Mouse (Mus musculus): ENCODE results near the gene Hexdc.

The Hexdc gene

GRCm38 (mm10) chr11:121228129-121229017 lies 24.1 kb downstream of the Hexdc start:
- peak; percentile 57 for DNase-seq

GRCm38 (mm10) chr11:121229018-121229439 lies 24.8 kb downstream of the Hexdc start, which contains the start of gene Cybc1:
TSS of gene Cybc1 (minus strand) at chr11:121229322.
- DNase-seq: peak; percentile 92

DNA sequence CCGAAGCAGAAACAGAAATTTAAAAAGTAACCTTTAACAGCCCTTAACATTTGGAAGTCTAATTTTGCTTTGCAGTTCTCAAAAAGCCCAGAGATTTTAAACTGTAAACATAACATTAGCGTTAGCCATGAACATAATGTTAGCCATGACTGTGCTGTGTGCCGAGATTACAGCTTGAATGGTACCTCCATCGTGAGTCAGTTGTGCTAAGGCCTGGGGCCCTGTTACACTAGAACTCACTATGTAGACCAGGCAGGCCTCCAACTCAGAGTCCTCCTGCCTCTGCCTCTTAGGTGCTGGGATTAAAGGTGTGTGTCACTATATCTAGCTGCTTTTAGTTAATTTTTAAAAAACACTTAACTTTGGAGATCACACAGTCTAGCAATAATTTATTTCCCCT lies 27.0 kb downstream of the Hexdc start:
- DNase-seq: no peak

- no peak for DNase-seq
Observed at GRCm38 (mm10) chr11:121231628-121232291, 27.5 kb downstream of the Hexdc start.

DNA sequence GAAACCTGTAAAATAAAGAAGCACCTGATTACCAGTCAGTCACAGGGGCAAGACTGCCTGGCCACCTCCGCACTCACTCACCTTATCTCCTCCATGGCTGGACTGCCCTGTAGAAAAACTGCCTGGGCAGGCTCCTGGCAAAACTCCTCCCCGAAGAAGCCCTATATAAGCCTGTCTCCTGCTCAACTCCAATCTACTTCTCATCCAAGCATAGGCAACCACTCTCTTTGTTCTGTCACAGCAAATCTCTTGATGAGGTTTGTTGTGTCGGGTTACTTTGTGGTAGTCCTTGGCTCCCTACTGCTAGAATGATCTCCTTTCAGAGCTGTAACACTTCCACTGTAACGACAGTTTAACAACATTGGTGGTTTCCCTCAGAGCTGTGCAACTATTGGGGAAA lies 28.5 kb downstream of the Hexdc start:
- DNase-seq: no peak

GRCm38 (mm10) chr11:121235475-121236238 lies 31.4 kb downstream of the Hexdc start:
- peak; percentile 63 for DNase-seq

GRCm38 (mm10) chr11:121236564-121237344 lies 32.5 kb downstream of the Hexdc start, which contains the start of gene Narf:
TSS of gene Narf (plus strand) at chr11:121237253.
- peak; percentile 100 for DNase-seq

DNA sequence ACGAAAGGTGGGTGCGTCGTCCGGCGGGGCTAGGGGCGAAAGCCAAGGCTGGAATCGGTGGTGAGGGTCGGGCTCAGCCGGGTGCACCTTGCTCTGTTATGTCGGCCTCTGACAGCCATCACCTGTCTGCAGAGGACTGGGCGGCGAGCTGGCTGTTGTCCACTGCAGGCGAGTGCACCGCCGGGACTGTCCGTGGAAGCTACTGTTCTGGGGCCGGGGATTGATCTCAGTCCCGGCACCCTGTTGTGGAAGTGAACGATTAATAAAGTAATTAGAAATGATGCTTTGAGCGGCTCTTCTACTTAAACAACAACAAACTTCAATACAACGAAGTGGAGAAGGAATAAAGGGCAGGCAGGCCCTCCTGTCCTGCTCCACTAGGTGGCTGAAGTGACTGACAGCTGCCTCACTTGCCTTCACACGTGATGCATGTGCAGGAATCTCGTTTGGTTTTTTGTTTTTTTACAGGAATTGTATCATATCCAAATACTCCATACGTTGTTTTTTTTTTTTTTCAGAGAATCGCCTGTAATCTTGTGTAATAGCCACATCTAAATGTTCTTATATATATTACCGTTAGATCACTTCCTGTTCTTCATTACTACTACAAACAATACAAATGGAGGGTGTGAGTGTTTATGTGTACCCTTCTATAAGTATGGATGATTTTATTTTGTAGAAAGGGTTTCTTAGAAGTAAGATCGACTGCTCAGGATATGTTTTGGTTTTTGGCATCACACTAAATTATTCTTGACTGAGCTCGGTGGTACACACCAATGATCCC lies 33.3 kb downstream of the Hexdc start:
- peak; percentile 54 for DNase-seq

GRCm38 (mm10) chr11:121239669-121240068 lies 35.4 kb downstream of the Hexdc start:
- DNase-seq: no peak

- no peak for DNase-seq
Observed at GRCm38 (mm10) chr11:121250196-121250595, 46.0 kb downstream of the Hexdc start.

GRCm38 (mm10) chr11:121259160-121260100 lies 55.2 kb downstream of the Hexdc start, which contains the start of gene Foxk2:
TSS of gene Foxk2 (plus strand) at chr11:121259990.
- DNase-seq: peak; percentile 91

DNA sequence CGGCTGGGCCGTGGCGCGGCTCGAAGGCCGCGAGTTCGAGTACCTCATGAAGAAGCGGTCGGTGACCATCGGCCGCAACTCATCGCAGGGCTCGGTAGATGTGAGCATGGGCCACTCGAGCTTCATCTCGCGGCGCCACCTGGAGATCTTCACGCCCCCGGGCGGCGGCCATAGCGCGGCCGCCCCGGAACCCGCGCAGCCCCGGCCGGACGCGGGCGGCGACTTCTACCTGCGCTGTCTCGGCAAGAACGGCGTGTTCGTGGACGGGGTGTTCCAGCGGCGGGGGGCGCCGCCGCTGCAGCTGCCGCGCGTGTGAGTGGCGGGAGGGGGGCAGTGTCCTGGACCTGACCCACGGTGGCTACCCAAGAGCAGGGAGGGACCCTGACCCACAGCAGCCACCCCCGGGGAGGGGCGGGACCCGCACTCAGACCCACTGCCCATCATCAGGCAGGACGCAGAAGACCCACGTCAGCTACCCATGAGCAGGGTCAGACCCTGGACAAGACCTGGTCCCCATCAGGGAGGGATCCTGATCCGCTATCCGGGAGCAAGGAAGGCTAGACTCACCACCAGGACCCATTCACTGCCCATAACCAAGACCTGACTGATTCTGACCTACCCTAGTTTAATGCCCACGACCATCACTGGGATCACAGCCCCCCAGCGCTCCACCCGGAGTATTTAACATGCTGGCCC lies 56.1 kb downstream of the Hexdc start:
- DNase-seq: peak; percentile 11

- no peak for DNase-seq
Observed at GRCm38 (mm10) chr11:121261074-121261473, 56.8 kb downstream of the Hexdc start.

All from lung, postnatal 36 days (tissue).